Mouse (Mus musculus) MEL (cell line): Measurements from ENCODE around the gene Sec16a. TPM values are rescaled to one million over a fixed set of nuclear protein-coding genes. Genes with fewer than 3 reads are reported as not detected.

Source experiments
- DNase-seq: peaks from one replicate; pipeline ENCODE4 v3.0.0; 2011; ENCODE audit warnings: low read depth, low spot score
- H3K27ac ChIP-seq: 2 replicates; pipeline ENCODE4 v1.5.1; 2012; ENCODE audit warnings: low read depth, mild to moderate bottlenecking, control low read depth, low read length, moderate library complexity; ENCODE audit not compliant: control insufficient read depth
- H3K27me3 ChIP-seq, 2 experiments: fragments of 150-350 bp in 1 of 2; sonication (generic) in 1 of 2; 2 replicates each; pipeline ENCODE4 v1.6.1; 2012; ENCODE audit warnings: low read length in 2 of 2, mild to moderate bottlenecking in 2 of 2, improper control_type of control experiment in 1 of 2, moderate library complexity in 1 of 2; ENCODE audit not compliant: insufficient read depth in 2 of 2, control insufficient read depth in 1 of 2
- H3K36me3 ChIP-seq, 2 experiments: 2 replicates each; pipeline ENCODE4 v1.6.1; 2012 to 2014; ENCODE audit warnings: low read length in 2 of 2, improper control_type of control experiment in 1 of 2, inconsistent platforms in 1 of 2, mild to moderate bottlenecking in 1 of 2; ENCODE audit not compliant: insufficient read depth in 2 of 2, control insufficient read depth in 1 of 2
- H3K4me1 ChIP-seq, 2 experiments: fragments of 150-350 bp in 1 of 2; sonication (generic) in 1 of 2; 2 replicates each; pipeline ENCODE4 v1.6.1; 2012; ENCODE audit warnings: low read length in 2 of 2, improper control_type of control experiment in 1 of 2, mild to moderate bottlenecking in 1 of 2; ENCODE audit not compliant: insufficient read depth in 2 of 2, control insufficient read depth in 1 of 2
- H3K4me3 ChIP-seq, 2 experiments: fragments of 150-350 bp in 1 of 2; sonication (generic) in 1 of 2; 2 replicates each; pipeline ENCODE4 v1.5.1; 2012; ENCODE audit warnings: low read depth in 2 of 2, low read length in 2 of 2, mild to moderate bottlenecking in 2 of 2, moderate library complexity in 2 of 2, control low read depth in 1 of 2, improper control_type of control experiment in 1 of 2; ENCODE audit not compliant: control insufficient read depth in 1 of 2, insufficient read depth in 1 of 2
- H3K79me2 ChIP-seq: 2 replicates; pipeline ENCODE4 v1.6.1; 2012; ENCODE audit warnings: mild to moderate bottlenecking, low read length, moderate library complexity; ENCODE audit not compliant: control insufficient read depth, poor library complexity, insufficient read depth
- H3K9ac ChIP-seq: 2 replicates; pipeline ENCODE4 v1.6.1; 2012; ENCODE audit warnings: low read depth, mild to moderate bottlenecking, control low read depth, low read length, moderate library complexity; ENCODE audit not compliant: control insufficient read depth, poor library complexity, severe bottlenecking
- H3K9me3 ChIP-seq: fragments of 150-350 bp; sonication (generic); replicated peaks from 2 replicates; pipeline ENCODE4 v1.6.1; 2012; ENCODE audit warnings: mild to moderate bottlenecking, low read length, improper control_type of control experiment, moderate library complexity; ENCODE audit not compliant: insufficient read depth
- BHLHE40 ChIP-seq: IDR thresholded peaks from 2 replicates; pipeline ENCODE4 v1.6.1; 2012; ENCODE audit warnings: low read depth, mild to moderate bottlenecking, inconsistent platforms, low read length, improper control_type of control experiment, borderline replicate concordance
- CHD2 ChIP-seq: IDR thresholded peaks from 2 replicates; pipeline ENCODE4 v1.6.1; 2011; ENCODE audit warnings: low read length, improper control_type of control experiment
- ELF1 ChIP-seq: IDR thresholded peaks from 2 replicates; pipeline ENCODE4 v1.6.1; 2014; ENCODE audit warnings: low read depth, mild to moderate bottlenecking, inconsistent platforms, low read length, improper control_type of control experiment, moderate library complexity
- GABPA ChIP-seq: IDR thresholded peaks from 2 replicates; pipeline ENCODE4 v1.6.1; 2012; ENCODE audit warnings: low read depth, mild to moderate bottlenecking, inconsistent platforms, low read length, improper control_type of control experiment, moderate library complexity
- HCFC1 ChIP-seq: IDR thresholded peaks from 2 replicates; pipeline ENCODE4 v1.6.1; 2012; ENCODE audit warnings: low read depth, mild to moderate bottlenecking, inconsistent platforms, low read length, improper control_type of control experiment, moderate library complexity
- JUND ChIP-seq: IDR thresholded peaks from 2 replicates; pipeline ENCODE4 v1.6.1; 2011; ENCODE audit warnings: low read depth, mild to moderate bottlenecking, improper control_type of control experiment, low read length
- KAT2A ChIP-seq: conservative IDR thresholded peaks from 2 replicates; pipeline ENCODE4 v1.6.1; 2012; ENCODE audit warnings: low read depth, low read length, improper control_type of control experiment, inconsistent platforms
- MAX ChIP-seq: IDR thresholded peaks from 2 replicates; pipeline ENCODE4 v1.6.1; 2011; ENCODE audit warnings: low read length, improper control_type of control experiment
- MAZ ChIP-seq: IDR thresholded peaks from 2 replicates; pipeline ENCODE4 v1.6.1; 2012; ENCODE audit warnings: low read depth, mild to moderate bottlenecking, inconsistent platforms, low read length, improper control_type of control experiment
- MEF2A ChIP-seq: IDR thresholded peaks from 2 replicates; pipeline ENCODE4 v1.6.1; 2014; ENCODE audit warnings: low read depth, mild to moderate bottlenecking, inconsistent platforms, low read length, improper control_type of control experiment; ENCODE audit not compliant: poor library complexity, insufficient replicate concordance, severe bottlenecking; ENCODE audit errors: extremely low read depth
- MYB ChIP-seq: IDR thresholded peaks from 2 replicates; pipeline ENCODE4 v1.6.1; 2011; ENCODE audit warnings: mild to moderate bottlenecking, low read depth, low read length, improper control_type of control experiment
- NELFE ChIP-seq: IDR thresholded peaks from 2 replicates; pipeline ENCODE4 v1.6.1; 2011; ENCODE audit warnings: low read depth, low read length, improper control_type of control experiment
- NRF1 ChIP-seq: IDR thresholded peaks from 2 replicates; pipeline ENCODE4 v1.6.1; 2014; ENCODE audit warnings: low read depth, mild to moderate bottlenecking, inconsistent platforms, low read length, improper control_type of control experiment, moderate library complexity; ENCODE audit not compliant: poor library complexity, insufficient read depth, severe bottlenecking
- POLR2AphosphoS5 ChIP-seq: IDR thresholded peaks from 2 replicates; pipeline ENCODE4 v1.6.1; 2012; ENCODE audit warnings: low read depth, borderline replicate concordance, mild to moderate bottlenecking, inconsistent platforms, low read length, moderate library complexity, mixed read lengths
- RAD21 ChIP-seq: IDR thresholded peaks from 2 replicates; pipeline ENCODE4 v1.6.1; 2011; ENCODE audit warnings: mild to moderate bottlenecking, low read depth, low read length, improper control_type of control experiment
- SIN3A ChIP-seq: IDR thresholded peaks from 2 replicates; pipeline ENCODE4 v1.6.1; 2012; ENCODE audit warnings: low read length, improper control_type of control experiment, inconsistent platforms
- TBP ChIP-seq: IDR thresholded peaks from 2 replicates; pipeline ENCODE4 v1.8.0; 2011; ENCODE audit warnings: low read depth, low read length, improper control_type of control experiment
- ZC3H11A ChIP-seq: IDR thresholded peaks from 2 replicates; pipeline ENCODE4 v1.6.1; 2012; ENCODE audit warnings: low read depth, mild to moderate bottlenecking, inconsistent platforms, low read length, improper control_type of control experiment
- ZKSCAN1 ChIP-seq: IDR thresholded peaks from 2 replicates; pipeline ENCODE4 v1.6.1; 2012; ENCODE audit warnings: low read depth, mild to moderate bottlenecking, inconsistent platforms, low read length, improper control_type of control experiment, moderate library complexity
- ZMIZ1 ChIP-seq: IDR thresholded peaks from 2 replicates; pipeline ENCODE4 v1.6.1; 2012; ENCODE audit warnings: low read depth, mild to moderate bottlenecking, inconsistent platforms, low read length, improper control_type of control experiment, moderate library complexity
- ZNF384 ChIP-seq: IDR thresholded peaks from 2 replicates; pipeline ENCODE4 v1.6.1; 2012; ENCODE audit warnings: low read depth, mild to moderate bottlenecking, inconsistent platforms, low read length, improper control_type of control experiment
- polyA plus RNA-seq, 2 experiments: library from polyadenylated mRNA; stranded (reverse) in 1 of 2; unstranded in 1 of 2; fragments of >175 nt in 1 of 2; fragments of >200 nt in 1 of 2; gene quantifications; 2 replicates each; pipeline versions ENCODE4 v1.2.1 to v1.2.4; 2012; ENCODE audit warnings: low replicate concordance in 2 of 2, low read depth in 1 of 2; ENCODE audit not compliant: insufficient read length in 2 of 2, insufficient read depth in 1 of 2, missing spikeins in 1 of 2
- total RNA-seq: library from RNA; depleted of rRNA; stranded (reverse); fragments of 300-350 nt; gene quantifications from 2 replicates; pipeline ENCODE4 v1.2.3, GENCODE M21; 2012

The Sec16a gene
- total and polyA plus RNA-seq, 3 experiments = 20.3 to 38.0 TPM; not detected in 1

DNA sequence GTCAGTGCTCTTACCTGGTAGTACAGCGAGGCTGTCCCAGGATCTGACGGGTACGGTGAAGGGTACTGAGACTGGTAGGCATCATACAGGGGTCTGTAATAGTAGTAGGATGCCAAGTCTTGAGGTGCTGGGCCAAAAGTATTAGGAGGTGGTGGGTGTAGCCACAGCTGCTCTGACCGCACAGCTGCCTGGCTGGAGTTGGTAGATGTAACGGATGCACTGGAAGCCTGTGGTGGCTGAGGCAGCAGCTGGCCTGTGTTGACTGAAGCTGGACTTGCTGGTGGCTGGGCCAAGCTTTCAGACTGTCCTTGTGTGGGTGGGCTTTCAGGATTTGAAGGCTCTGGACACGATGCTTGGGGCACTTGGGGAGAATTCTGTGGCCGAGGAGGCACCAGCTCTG is 6.6 kb downstream of the Sec16a start:
- DNase-seq = no peak
- no peaks in the 10 kb centered on the region for H3K27me3 ChIP-seq
- peaks cover 0 to 5% of the 10 kb centered on the region in 2 experiments; a peak in 1 of 4 replicates for H3K4me1 ChIP-seq
- H3K36me3 ChIP-seq = peaks cover 6 to 11% of the 10 kb centered on the region in 2 experiments
- TF ChIP-seq ZNF384 = no peak
- no peak for TF ChIP-seq NELFE
- no peak for TF ChIP-seq KAT2A
- TF ChIP-seq NRF1 = no peak
- TF ChIP-seq POLR2AphosphoS5 = no peak
- TF ChIP-seq ELF1 = no peak
- TF ChIP-seq RAD21 = no peak
- no peak for TF ChIP-seq HCFC1
- no peaks in the 10 kb centered on the region for H3K9me3 ChIP-seq
- no peak overlapping the region for H3K9ac ChIP-seq
- no peak overlapping the region for H3K27ac ChIP-seq
- peaks cover 9% of the 10 kb centered on the region for H3K79me2 ChIP-seq
- H3K4me3 ChIP-seq = no peak overlapping the region

DNA sequence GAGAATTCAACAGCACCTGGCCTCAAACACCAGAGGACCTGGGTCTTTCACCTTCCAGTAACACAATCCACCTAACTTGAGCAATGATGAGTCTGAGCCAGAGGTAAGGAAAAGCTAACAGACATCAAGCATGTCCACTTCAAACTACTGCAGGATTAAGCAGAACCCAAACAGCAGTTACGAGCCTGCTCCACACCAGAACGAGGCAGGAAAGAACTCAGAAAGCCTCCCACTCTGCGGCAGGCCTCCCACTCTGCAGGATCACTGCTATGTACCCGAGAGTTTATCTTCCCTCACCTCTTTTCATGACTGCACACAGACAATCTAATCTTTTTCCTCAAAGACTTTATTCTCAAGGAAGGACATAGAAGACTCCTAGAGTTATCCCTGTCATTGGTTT is 7.8 kb downstream of the Sec16a start:
- Histone ChIP-seq H3K27me3 (no peaks in the 10 kb centered on the region), H3K4me3 (no peak overlapping the region), H3K27ac (no peak overlapping the region), H3K9me3 (no peaks in the 10 kb centered on the region), H3K4me1 (no peaks in the 10 kb centered on the region), H3K9ac (no peak overlapping the region), H3K36me3 (peaks cover 0 to 11% of the 10 kb centered on the region in 2 experiments; a peak in 2 of 4 replicates), H3K79me2 (peaks cover 4% of the 10 kb centered on the region)
- TF ChIP-seq MEF2A (no peak), MYB (no peak), CHD2 (no peak), BHLHE40 (no peak), RAD21 (no peak), HCFC1 (no peak), GABPA (no peak), POLR2AphosphoS5 (no peak), TBP (no peak), ELF1 (no peak), ZC3H11A (no peak), SIN3A (no peak), JUND (no peak), MAZ (no peak), ZMIZ1 (no peak), ZKSCAN1 (no peak), MAX (no peak)
- no peak for DNase-seq
